Mouse (Mus musculus) heart, embryonic 16.5 days (tissue): ENCODE results near the gene Ttll10. TPM values are rescaled to one million over a fixed set of nuclear protein-coding genes. Genes with fewer than 3 reads are reported as not detected.
A peak's percentile ranks its signal among the peaks of the same experiment; 100 is the strongest.

Experiments
- ATAC-seq: fragments of 200-750 bp; cut with Nextera tagmentation; replicated peaks from 2 replicates; pipeline ENCODE4 v1.8.0; 2017; ENCODE audit warnings: moderate number of reproducible peaks; ENCODE audit not compliant: insufficient read depth, low FRiP score; ENCODE audit errors: extremely low read depth
- H3K27ac ChIP-seq: fragments of 300-500 bp; sonication (generic); 2 replicates; pipeline ENCODE4 v1.5.1; 2014; ENCODE audit warnings: mild to moderate bottlenecking, low read length, control low read depth, moderate library complexity
- H3K27me3 ChIP-seq: fragments of 300-500 bp; sonication (generic); 2 replicates; pipeline ENCODE4 v1.6.1; 2014; ENCODE audit warnings: low read length, mixed read lengths; ENCODE audit not compliant: control insufficient read depth, insufficient read depth
- H3K36me3 ChIP-seq: fragments of 300-500 bp; sonication (generic); 2 replicates; pipeline ENCODE4 v1.6.1; 2014; ENCODE audit not compliant: control insufficient read depth, insufficient read depth
- H3K4me1 ChIP-seq: fragments of 300-500 bp; sonication (generic); 2 replicates; pipeline ENCODE4 v1.6.1; 2014; ENCODE audit warnings: low read length, mixed read lengths; ENCODE audit not compliant: control insufficient read depth, insufficient read depth
- H3K4me2 ChIP-seq: fragments of 300-500 bp; sonication (generic); 2 replicates; pipeline ENCODE4 v1.6.1; 2014; ENCODE audit warnings: low read depth, mild to moderate bottlenecking, control low read depth, low read length
- H3K4me3 ChIP-seq: fragments of 300-500 bp; sonication (generic); 2 replicates; pipeline ENCODE4 v1.5.1; 2014; ENCODE audit warnings: mild to moderate bottlenecking, control low read depth, low read length
- H3K9ac ChIP-seq: fragments of 300-500 bp; sonication (generic); 2 replicates; pipeline ENCODE4 v1.6.1; 2014; ENCODE audit warnings: low read length, control low read depth
- H3K9me3 ChIP-seq: fragments of 300-500 bp; sonication (generic); replicated peaks from 2 replicates; pipeline ENCODE4 v1.6.1; 2016; ENCODE audit warnings: low read length; ENCODE audit not compliant: control insufficient read depth
- WGBS: fragments of 180-500 bp; shearing (Covaris S2); extraction: QIAGEN DNeasy Blood & Tissue Kit; methylation state at CpG from one replicate; pipeline ENCODE4 v1.1.7; 2014; 5-methylcytosine and 5-hydroxymethylcytosine counted together
- polyA plus RNA-seq: library from polyadenylated mRNA; unstranded; fragments of >200 nt; fragmentation: Nextera tagmentation; extraction: Ambion mirVana; gene quantifications from 2 replicates; pipeline ENCODE4 v1.2.1, GENCODE M21; 2015

The Ttll10 gene
- polyA plus RNA-seq, 1 experiment from 2014 or later, result 0.33 TPM

GRCm38 (mm10) chr4:156023520-156023919 is 35.7 kb downstream of the Ttll10 start:
- peaks cover 16% of the 10 kb centered on the region for H3K4me1 ChIP-seq
- no peak for ATAC-seq
- H3K27me3 ChIP-seq, result no peaks in the 10 kb centered on the region
- H3K27ac ChIP-seq, result no peak overlapping the region
- H3K4me3 ChIP-seq, result no peak overlapping the region
- H3K36me3 ChIP-seq, result no peaks in the 10 kb centered on the region; the same call in 1 of the 2 replicates
- H3K4me2 ChIP-seq, result no peak overlapping the region
- H3K9ac ChIP-seq, result no peak overlapping the region
- no peaks in the 10 kb centered on the region for H3K9me3 ChIP-seq
- 81% methylated on average over 9 of the region's 9 CpGs for WGBS

GRCm38 (mm10) chr4:156021942-156022419 is 37.2 kb downstream of the Ttll10 start:
- Histone ChIP-seq H3K27me3 (no peaks in the 10 kb centered on the region), H3K4me2 (no peak overlapping the region), H3K36me3 (no peaks in the 10 kb centered on the region), H3K27ac (no peak overlapping the region), H3K4me3 (no peak overlapping the region), H3K9ac (no peak overlapping the region), H3K9me3 (no peaks in the 10 kb centered on the region), H3K4me1 (peaks cover 16% of the 10 kb centered on the region)
- WGBS, result 40% methylated on average over 9 of the region's 9 CpGs
- ATAC-seq, result 0 out of 2 replicates have a peak, but pooled peaks have one; percentile 42

GRCm38 (mm10) chr4:156021381-156021780 is 37.8 kb downstream of the Ttll10 start:
- Histone ChIP-seq H3K27me3 (no peaks in the 10 kb centered on the region), H3K9me3 (no peaks in the 10 kb centered on the region), H3K4me2 (no peak overlapping the region), H3K4me1 (peaks cover 15% of the 10 kb centered on the region), H3K9ac (no peak overlapping the region), H3K4me3 (no peak overlapping the region), H3K36me3 (no peaks in the 10 kb centered on the region), H3K27ac (no peak overlapping the region)
- no peak for ATAC-seq
- 51% methylated on average over 3 of the region's 3 CpGs for WGBS

- peaks cover 4% of the 10 kb centered on the region for H3K4me1 ChIP-seq
- peaks cover 4% of the 10 kb centered on the region; the same call in 1 of the 2 replicates for H3K36me3 ChIP-seq
- H3K9ac ChIP-seq, result no peak overlapping the region
- no peaks in the 10 kb centered on the region for H3K9me3 ChIP-seq
- H3K4me3 ChIP-seq, result no peak overlapping the region
- 85% methylated on average over 12 of the region's 12 CpGs for WGBS
- no peak for ATAC-seq
- no peak overlapping the region for H3K4me2 ChIP-seq
- H3K27ac ChIP-seq, result no peak overlapping the region
- no peaks in the 10 kb centered on the region for H3K27me3 ChIP-seq
Measured at GRCm38 (mm10) chr4:156019771-156020170, 39.4 kb downstream of the Ttll10 start.

GRCm38 (mm10) chr4:156014436-156014835 is 44.8 kb downstream of the Ttll10 start:
- no peak overlapping the region for H3K9ac ChIP-seq
- H3K4me2 ChIP-seq, result no peak overlapping the region
- no peak for ATAC-seq
- H3K9me3 ChIP-seq, result no peaks in the 10 kb centered on the region
- H3K27me3 ChIP-seq, result no peaks in the 10 kb centered on the region
- no peaks in the 10 kb centered on the region for H3K4me1 ChIP-seq
- H3K36me3 ChIP-seq, result peaks cover 17% of the 10 kb centered on the region
- H3K4me3 ChIP-seq, result no peak overlapping the region
- H3K27ac ChIP-seq, result no peak overlapping the region
- 81% methylated on average over 2 of the region's 2 CpGs for WGBS

GRCm38 (mm10) chr4:156013637-156014036 is 45.6 kb downstream of the Ttll10 start, which contains the start of gene Tnfrsf4:
Tnfrsf4 (plus strand) TSS chr4:156013843.
- H3K36me3 ChIP-seq, result peaks cover 25% of the 10 kb centered on the region
- H3K4me2 ChIP-seq, result no peak within 1 kb of the TSS
- H3K4me3 ChIP-seq, result no peak within 1 kb of the TSS
- ATAC-seq, result no peak
- no peak within 1 kb of the TSS for H3K9ac ChIP-seq
- WGBS, result 72% methylated on average over 8 of the region's 8 CpGs
- no peaks in the 10 kb centered on the region for H3K27me3 ChIP-seq
- no peak within 1 kb of the TSS for H3K27ac ChIP-seq
- no peaks in the 10 kb centered on the region for H3K4me1 ChIP-seq
- no peaks in the 10 kb centered on the region for H3K9me3 ChIP-seq

GRCm38 (mm10) chr4:156008369-156008768 is 50.8 kb downstream of the Ttll10 start:
- no peaks in the 10 kb centered on the region for H3K9me3 ChIP-seq
- no peak overlapping the region for H3K27ac ChIP-seq
- H3K36me3 ChIP-seq, result peaks cover 50% of the 10 kb centered on the region
- no peak overlapping the region for H3K9ac ChIP-seq
- no peaks in the 10 kb centered on the region for H3K4me1 ChIP-seq
- no peak overlapping the region for H3K4me2 ChIP-seq
- no peaks in the 10 kb centered on the region for H3K27me3 ChIP-seq
- H3K4me3 ChIP-seq, result no peak overlapping the region
- WGBS, result 93% methylated on average over 4 of the region's 4 CpGs
- ATAC-seq, result no peak

GRCm38 (mm10) chr4:156004109-156004508 is 55.1 kb downstream of the Ttll10 start:
- Histone ChIP-seq H3K4me3 (no peak overlapping the region), H3K27me3 (no peaks in the 10 kb centered on the region), H3K27ac (no peak overlapping the region), H3K4me2 (no peak overlapping the region), H3K9me3 (no peaks in the 10 kb centered on the region), H3K9ac (no peak overlapping the region), H3K36me3 (peaks cover 66% of the 10 kb centered on the region), H3K4me1 (no peaks in the 10 kb centered on the region)
- 80% methylated on average over 3 of the region's 3 CpGs for WGBS
- ATAC-seq, result no peak

- WGBS, result 3% methylated on average over 15 of the region's 15 CpGs
- Histone ChIP-seq H3K9ac (peak overlapping the region; percentile 91), H3K4me1 (peaks cover 22% of the 10 kb centered on the region), H3K27me3 (no peaks in the 10 kb centered on the region), H3K27ac (peak overlapping the region; percentile 97), H3K4me2 (peak overlapping the region; percentile 73), H3K4me3 (peak overlapping the region; percentile 95), H3K36me3 (peaks cover 15% of the 10 kb centered on the region), H3K9me3 (no peaks in the 10 kb centered on the region)
- no peak for ATAC-seq
Measured at GRCm38 (mm10) chr4:155993606-155994005, 65.6 kb downstream of the Ttll10 start.
